Mouse (Mus musculus): ENCODE data around the gene Lypd5. TPM values are rescaled to one million over a fixed set of nuclear protein-coding genes. Genes with fewer than 3 reads are reported as not detected.
A peak's percentile ranks its signal among the peaks of the same experiment; 100 is the strongest.
"Not testable (repeated sequence)": the region's sequence is repeated elsewhere in the genome, so short reads cannot be mapped to it uniquely, and the experiment has no call there.

Gene Lypd5
- polyA plus RNA-seq, 1 experiment from 2014 or later = not detected

DNA sequence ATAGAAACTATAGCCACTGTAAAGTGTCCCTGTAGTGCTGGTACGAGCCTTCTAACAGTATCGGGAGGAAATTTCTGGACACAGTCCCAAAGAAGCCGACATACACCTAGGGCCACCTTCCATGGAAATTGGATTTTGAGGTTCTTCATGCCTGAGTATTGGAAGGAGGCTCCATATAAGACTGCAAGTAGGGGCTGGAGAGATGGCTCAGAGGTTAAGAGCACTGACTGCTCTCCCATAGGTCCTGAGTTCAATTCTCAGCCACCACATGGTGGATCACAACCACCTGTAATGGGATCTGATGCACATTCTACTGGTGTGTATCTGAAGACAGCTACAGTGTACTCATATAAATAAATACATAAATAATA is 51.1 kb downstream of the Lypd5 start:
- peaks cover 76% of the 10 kb centered on the region for H3K4me1 ChIP-seq (replicated peaks)
- peak overlapping the region; percentile 88 for H3K9ac ChIP-seq
- DNase-seq (no peak), ATAC-seq (ENCODE audit: low read depth) (peak; percentile 2; the same call in 1 of the 2 replicates)
- WGBS (ENCODE audit: insufficient replicate concordance) = 4% methylated on average over 3 of the region's 3 CpGs
- peak overlapping the region; percentile 99 for H3K27ac ChIP-seq
- H3K27me3 ChIP-seq = no peaks in the 10 kb centered on the region
- peak overlapping the region; percentile 80 for H3K4me2 ChIP-seq
- peak overlapping the region; percentile 72 for H3K4me3 ChIP-seq (replicated peaks)
- peaks cover 47% of the 10 kb centered on the region for H3K36me3 ChIP-seq
- peaks cover 5% of the 10 kb centered on the region for H3K9me3 ChIP-seq (replicated peaks)

- not testable (repeated sequence) for DNase-seq; ATAC-seq (ENCODE audit: low read depth); H3K27me3 ChIP-seq; H3K9me3 ChIP-seq (replicated peaks)
- Histone ChIP-seq H3K4me1 (replicated peaks) (peaks cover 71% of the 10 kb centered on the region), H3K4me2 (peak overlapping the region; percentile 80), H3K36me3 (peaks cover 51% of the 10 kb centered on the region), H3K27ac (peak overlapping the region; percentile 99), H3K9ac (peak overlapping the region; percentile 88), H3K4me3 (replicated peaks) (peak overlapping the region; percentile 72)
- WGBS (ENCODE audit: insufficient replicate concordance) = 70% methylated on average over 4 of the region's 4 CpGs
These were observed 51.5 kb downstream of the Lypd5 start for GRCm38 (mm10) chr7:24400489-24400888.

GRCm38 (mm10) chr7:24402851-24403250 is 53.9 kb downstream of the Lypd5 start:
- no peak overlapping the region for H3K27ac ChIP-seq
- H3K27me3 ChIP-seq = no peaks in the 10 kb centered on the region
- H3K36me3 ChIP-seq = peaks cover 69% of the 10 kb centered on the region
- no peak overlapping the region for H3K9ac ChIP-seq
- ATAC-seq (ENCODE audit: low read depth) (no peak), DNase-seq (no peak)
- no peak overlapping the region for H3K4me3 ChIP-seq (replicated peaks)
- H3K9me3 ChIP-seq (replicated peaks) = peaks cover 5% of the 10 kb centered on the region
- H3K4me1 ChIP-seq (replicated peaks) = peaks cover 58% of the 10 kb centered on the region
- WGBS (ENCODE audit: insufficient replicate concordance) = 97% methylated on average over 9 of the region's 9 CpGs
- no peak overlapping the region for H3K4me2 ChIP-seq

Small RNA genes lying within 50 kb of the gene (microRNA-seq; reads per million reads assigned to microRNA genes)
- gene Gm27592 = not detected

Other genes starting within 250 kb of the Lypd5 start
- 1.0 TPM in 2 replicates for gene Zfp112, start 236.9 kb upstream of the Lypd5 start, polyA plus RNA-seq (2015; fragmentation: Nextera tagmentation; extraction: Ambion mirVana)
- gene Zfp235, start 215.0 kb upstream of the Lypd5 start, polyA plus RNA-seq (2015; fragmentation: Nextera tagmentation; extraction: Ambion mirVana) = 3.8 and 4.6 TPM in 2 replicates
- 0.61 and 0.94 TPM in 2 replicates for gene Zfp114, start 174.1 kb upstream of the Lypd5 start, polyA plus RNA-seq (2015; fragmentation: Nextera tagmentation; extraction: Ambion mirVana)
- 1.4 and 2.5 TPM in 2 replicates for gene Zfp111, start 137.8 kb upstream of the Lypd5 start, polyA plus RNA-seq (2015; fragmentation: Nextera tagmentation; extraction: Ambion mirVana)
- gene Zfp109, start 111.6 kb upstream of the Lypd5 start, polyA plus RNA-seq (2015; fragmentation: Nextera tagmentation; extraction: Ambion mirVana) = 1.3 and 2.3 TPM in 2 replicates
- 0.40 and 0.49 TPM in 2 replicates for gene Zfp108, start 94.4 kb upstream of the Lypd5 start, polyA plus RNA-seq (2015; fragmentation: Nextera tagmentation; extraction: Ambion mirVana)
- 0.97 and 1.2 TPM in 2 replicates for gene Zfp93, start 78.8 kb upstream of the Lypd5 start, polyA plus RNA-seq (2015; fragmentation: Nextera tagmentation; extraction: Ambion mirVana)
- gene Zfp61, start 48.0 kb upstream of the Lypd5 start, polyA plus RNA-seq (2015; fragmentation: Nextera tagmentation; extraction: Ambion mirVana) = 3.4 and 5.1 TPM in 2 replicates
- gene Zfp94, start 32.5 kb upstream of the Lypd5 start, polyA plus RNA-seq (2015; fragmentation: Nextera tagmentation; extraction: Ambion mirVana) = 2.5 and 2.6 TPM in 2 replicates
- gene Tescl, start 15.3 kb upstream of the Lypd5 start, polyA plus RNA-seq (2015; fragmentation: Nextera tagmentation; extraction: Ambion mirVana) = not detected in 2 replicates
- 126 and 128 TPM in 2 replicates for gene Kcnn4, start 21.1 kb downstream of the Lypd5 start, polyA plus RNA-seq (2015; fragmentation: Nextera tagmentation; extraction: Ambion mirVana)
- 15.2 and 16.5 TPM in 2 replicates for gene Smg9, start 50.4 kb downstream of the Lypd5 start, polyA plus RNA-seq (2015; fragmentation: Nextera tagmentation; extraction: Ambion mirVana)
- gene Irgc1, start 103.1 kb downstream of the Lypd5 start, polyA plus RNA-seq (2015; fragmentation: Nextera tagmentation; extraction: Ambion mirVana) = not detected in 2 replicates
- 1.9 and 2.3 TPM in 2 replicates for gene Plaur, start 113.3 kb downstream of the Lypd5 start, polyA plus RNA-seq (2015; fragmentation: Nextera tagmentation; extraction: Ambion mirVana)
- 0.20 and 0.22 TPM in 2 replicates for gene Cadm4, start 132.8 kb downstream of the Lypd5 start, polyA plus RNA-seq (2015; fragmentation: Nextera tagmentation; extraction: Ambion mirVana)
- gene Zfp428, start 157.8 kb downstream of the Lypd5 start, polyA plus RNA-seq (2015; fragmentation: Nextera tagmentation; extraction: Ambion mirVana) = 7.0 and 8.3 TPM in 2 replicates
- gene AC161166.1, start 163.3 kb downstream of the Lypd5 start, polyA plus RNA-seq (2015; fragmentation: Nextera tagmentation; extraction: Ambion mirVana) = not detected in 2 replicates
- 0.99 and 1.4 TPM in 2 replicates for gene Irgq, start 181.5 kb downstream of the Lypd5 start, polyA plus RNA-seq (2015; fragmentation: Nextera tagmentation; extraction: Ambion mirVana)
- not detected in 2 replicates for gene Pinlyp, start 196.9 kb downstream of the Lypd5 start, polyA plus RNA-seq (2015; fragmentation: Nextera tagmentation; extraction: Ambion mirVana)
- 48.3 and 51.6 TPM in 2 replicates for gene Xrcc1, start 197.1 kb downstream of the Lypd5 start, polyA plus RNA-seq (2015; fragmentation: Nextera tagmentation; extraction: Ambion mirVana)
- gene Ethe1, start 238.3 kb downstream of the Lypd5 start, polyA plus RNA-seq (2015; fragmentation: Nextera tagmentation; extraction: Ambion mirVana) = 19.9 and 21.5 TPM in 2 replicates
- gene Zfp575, start 238.4 kb downstream of the Lypd5 start, polyA plus RNA-seq (2015; fragmentation: Nextera tagmentation; extraction: Ambion mirVana) = 0.31 and 0.34 TPM in 2 replicates